Mouse (Mus musculus): ENCODE data around the gene Gpnmb.

Gpnmb gene

DNA sequence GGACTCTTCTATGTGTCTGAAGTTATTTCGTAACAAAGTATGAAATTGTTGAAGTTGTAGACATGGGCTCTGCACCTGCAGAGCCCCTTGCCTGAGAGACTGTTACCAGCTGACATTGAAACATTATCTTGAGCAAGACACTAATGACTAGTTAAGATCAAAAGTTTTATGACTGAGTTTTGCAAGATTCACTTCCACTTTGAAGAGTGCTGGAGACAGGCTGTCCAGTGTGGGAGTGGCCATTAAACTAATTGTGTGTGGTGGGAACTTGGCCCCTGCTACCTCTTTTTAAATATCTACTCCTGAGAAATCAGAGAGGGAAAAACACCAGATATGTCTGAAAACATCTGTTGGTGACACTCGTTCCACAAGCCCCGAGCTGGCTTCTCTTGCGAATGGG, 5.1 kb upstream of the Gpnmb start:
- no peak for DNase-seq (ENCODE audit: low read depth)

DNA sequence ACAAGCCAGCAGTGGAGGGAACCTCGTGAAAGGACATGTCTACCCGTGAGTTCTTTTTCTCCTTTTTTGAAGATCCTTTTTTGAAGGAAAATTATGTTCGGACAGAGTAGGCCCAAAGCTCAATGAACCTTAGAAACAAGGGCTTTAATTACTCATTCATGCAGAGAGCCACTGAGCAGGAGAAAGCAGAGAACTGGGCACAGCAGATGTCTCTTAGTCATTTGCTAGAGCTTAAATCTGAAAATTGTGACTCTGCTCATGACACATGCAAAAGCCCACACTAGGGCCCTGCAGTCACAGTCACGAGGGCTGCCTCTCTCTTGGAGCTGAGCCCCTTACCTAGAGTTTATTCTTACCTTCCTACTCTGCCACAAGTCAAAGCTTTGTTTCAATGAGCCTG, 3.6 kb upstream of the Gpnmb start:
- DNase-seq (ENCODE audit: low read depth) = no peak

DNA sequence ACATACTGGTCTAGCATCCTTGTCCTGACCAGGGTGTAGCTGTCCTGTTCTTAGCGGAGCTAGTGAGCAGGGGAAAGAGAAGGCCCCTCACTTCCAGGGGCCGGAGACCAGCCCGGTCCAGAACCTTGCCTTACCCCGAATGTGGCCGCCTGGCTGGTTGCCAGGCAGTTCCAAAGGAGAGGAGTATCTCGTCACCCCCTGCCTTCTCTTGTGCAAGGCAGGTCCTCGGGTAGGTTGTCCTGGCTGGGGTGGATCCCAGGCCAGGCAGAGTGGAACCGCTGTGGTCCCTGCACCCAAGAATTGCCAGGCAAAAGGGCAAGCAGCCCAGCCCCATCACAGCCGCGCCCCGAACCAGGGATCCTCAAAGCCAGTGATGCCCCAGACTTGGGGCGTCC, 919 bp downstream of the Gpnmb start:
- peak; percentile 36 for DNase-seq (ENCODE audit: low read depth)

DNA sequence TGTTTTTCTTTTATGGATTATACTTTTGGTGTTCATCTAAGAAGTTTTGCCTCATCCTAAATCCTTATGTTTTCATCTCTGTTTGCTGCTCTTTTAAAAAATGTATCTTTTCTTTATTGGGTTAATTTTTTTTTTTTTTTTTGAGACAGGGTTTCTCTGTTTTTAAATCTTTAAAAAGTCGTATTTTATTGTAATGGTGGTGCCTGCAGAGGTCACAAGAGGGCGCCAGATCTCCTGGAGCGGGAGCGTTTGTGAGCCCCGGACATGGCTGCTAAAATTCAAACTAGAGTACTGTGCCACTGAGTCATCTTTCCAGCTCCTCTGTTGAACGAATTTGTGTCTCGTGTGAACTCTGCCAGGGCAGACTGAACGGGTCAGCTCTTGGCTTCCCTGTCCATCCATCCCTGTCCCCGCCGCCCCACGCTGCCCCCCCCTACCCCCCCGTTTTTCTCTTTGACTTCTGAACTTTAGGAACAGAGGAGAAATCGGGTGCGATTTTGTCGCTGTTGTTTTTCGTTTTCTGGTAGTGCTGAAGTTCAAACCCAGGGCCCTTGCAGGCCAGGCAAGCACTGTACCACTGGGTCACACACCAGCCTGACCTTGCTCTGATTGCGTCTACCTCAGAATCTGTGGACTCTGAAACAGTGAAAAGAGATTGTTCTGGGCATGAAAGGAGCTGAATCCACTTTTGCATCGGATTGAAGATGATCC, 3.3 kb downstream of the Gpnmb start:
- peak; percentile 92 for DNase-seq (ENCODE audit: low read depth)

DNA sequence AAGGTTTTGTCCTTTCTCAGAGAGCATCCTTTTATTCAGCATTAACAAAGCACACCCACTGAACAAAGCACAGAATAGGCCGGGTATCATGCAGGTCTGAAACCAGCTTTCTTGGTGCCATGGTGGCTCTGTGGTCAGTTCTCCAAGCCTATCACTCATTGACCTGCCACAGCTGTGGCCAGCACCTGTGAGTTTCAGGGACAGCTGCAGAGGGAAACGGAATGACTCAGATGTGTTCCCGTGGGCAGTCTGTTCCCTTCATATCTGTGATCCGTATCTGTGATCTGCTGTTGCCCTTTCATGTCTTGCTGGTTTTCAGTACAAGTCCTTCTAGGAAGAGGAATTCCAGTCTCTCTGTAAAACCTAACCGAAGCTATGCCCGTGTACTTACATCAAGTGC, 10.2 kb downstream of the Gpnmb start:
- DNase-seq (ENCODE audit: low read depth) = no peak

DNA sequence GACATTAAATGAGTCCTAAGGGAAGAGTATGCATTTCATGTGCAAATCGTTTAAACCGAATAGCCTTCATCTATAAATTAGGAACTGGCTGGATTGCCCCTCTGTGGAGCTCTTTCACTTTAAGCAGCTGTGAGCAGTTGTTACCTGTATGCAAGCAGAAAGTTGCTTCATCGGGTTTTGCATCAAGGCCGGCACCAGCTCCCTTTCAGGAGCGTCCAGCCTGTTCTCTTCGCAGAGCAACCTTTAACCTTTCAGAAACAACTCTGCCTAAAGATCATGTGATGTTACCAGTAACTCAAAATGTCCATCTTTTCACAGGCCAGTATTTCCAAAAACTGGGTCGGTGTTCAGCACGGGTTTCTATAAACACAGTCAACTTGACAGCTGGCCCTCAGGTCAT, 10.6 kb downstream of the Gpnmb start:
- no peak for DNase-seq (ENCODE audit: low read depth)

DNA sequence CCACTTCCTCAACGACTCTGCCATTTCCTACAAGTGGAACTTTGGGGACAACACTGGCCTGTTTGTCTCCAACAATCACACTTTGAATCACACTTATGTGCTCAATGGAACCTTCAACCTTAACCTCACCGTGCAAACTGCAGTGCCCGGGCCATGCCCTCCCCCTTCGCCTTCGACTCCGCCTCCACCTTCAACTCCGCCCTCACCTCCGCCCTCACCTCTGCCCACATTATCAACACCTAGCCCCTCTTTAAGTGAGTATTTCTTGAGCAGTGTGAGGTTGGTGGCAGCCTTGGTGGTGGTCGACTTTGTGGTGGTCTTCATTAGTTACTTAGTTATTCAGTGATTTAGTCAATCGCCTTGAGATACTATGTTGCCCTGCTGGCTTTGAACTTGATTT, 11.5 kb downstream of the Gpnmb start:
- DNase-seq (ENCODE audit: low read depth) = no peak

DNA sequence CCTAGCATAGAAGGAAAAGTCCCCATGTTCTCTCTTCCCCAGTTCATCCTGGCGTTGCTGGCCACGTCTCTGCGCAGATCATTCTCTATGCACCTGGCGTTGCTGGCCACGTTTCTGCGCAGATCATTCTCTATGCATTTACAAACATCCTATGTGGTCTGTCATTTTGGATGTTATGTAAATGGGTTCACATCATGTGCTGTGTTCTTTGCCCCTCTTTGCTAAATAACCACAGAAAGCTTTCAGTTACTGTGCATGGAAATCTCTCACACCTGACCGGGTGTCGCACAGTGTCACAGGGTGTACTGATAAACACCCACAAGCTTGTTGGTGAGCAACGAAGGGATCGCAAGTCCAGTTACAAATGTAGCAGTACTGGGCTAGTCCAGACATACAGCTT, 12.0 kb downstream of the Gpnmb start:
- no peak for DNase-seq (ENCODE audit: low read depth)

DNA sequence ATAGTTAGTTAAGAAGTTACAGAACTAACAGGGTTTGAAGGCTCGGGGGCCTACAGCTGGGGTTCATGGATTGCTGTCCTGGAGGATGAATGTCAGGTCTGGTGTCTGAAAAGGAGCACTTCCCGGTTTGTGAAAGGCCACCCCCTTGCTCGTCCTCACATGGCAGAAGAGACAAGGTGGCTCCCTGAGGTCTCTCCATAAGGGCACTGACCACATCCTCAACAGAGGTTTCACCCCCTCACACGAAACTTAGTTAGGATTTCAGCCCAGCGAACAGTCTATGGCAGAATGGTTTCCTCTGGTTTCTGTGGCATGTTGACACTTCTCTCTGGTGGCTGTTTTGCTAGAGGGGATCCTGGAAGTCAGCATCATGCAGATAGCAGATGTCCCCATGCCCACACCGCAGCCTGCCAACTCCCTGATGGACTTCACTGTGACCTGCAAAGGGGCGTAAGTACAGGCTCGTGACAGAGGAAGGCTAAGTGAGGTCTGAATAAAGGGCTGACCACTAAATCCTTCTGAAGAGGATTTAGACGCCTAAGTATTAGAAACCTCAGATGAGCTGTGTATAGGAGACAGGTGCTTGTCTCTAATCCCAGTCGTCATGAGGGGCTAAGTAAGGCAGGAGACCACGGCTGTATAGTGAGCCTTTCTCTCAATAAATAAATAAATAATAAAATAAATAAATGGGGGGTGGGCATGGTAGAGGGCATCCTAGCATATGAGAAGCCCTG, 14.5 kb downstream of the Gpnmb start:
- DNase-seq (ENCODE audit: low read depth) = no peak

DNA sequence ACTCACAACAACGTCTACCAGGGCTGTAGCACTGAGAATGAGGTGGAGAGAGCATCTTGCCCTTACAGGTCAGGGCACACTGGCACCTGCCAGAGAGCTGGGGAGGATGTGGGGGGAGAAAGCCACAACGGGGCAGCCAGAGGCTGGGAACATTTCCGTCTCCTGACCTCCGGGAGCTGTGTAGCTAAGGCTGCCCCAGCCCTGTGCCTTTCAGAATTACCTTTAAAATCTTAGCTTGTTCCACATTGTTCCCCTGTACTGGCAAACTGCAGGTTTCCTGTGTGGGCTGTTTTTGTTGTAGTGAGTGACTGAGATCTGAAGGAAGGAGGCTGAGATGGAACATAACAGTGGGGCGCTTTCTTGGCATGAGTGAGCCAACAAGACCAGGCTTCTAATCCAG, 15.8 kb downstream of the Gpnmb start:
- DNase-seq (ENCODE audit: low read depth) = no peak

DNA sequence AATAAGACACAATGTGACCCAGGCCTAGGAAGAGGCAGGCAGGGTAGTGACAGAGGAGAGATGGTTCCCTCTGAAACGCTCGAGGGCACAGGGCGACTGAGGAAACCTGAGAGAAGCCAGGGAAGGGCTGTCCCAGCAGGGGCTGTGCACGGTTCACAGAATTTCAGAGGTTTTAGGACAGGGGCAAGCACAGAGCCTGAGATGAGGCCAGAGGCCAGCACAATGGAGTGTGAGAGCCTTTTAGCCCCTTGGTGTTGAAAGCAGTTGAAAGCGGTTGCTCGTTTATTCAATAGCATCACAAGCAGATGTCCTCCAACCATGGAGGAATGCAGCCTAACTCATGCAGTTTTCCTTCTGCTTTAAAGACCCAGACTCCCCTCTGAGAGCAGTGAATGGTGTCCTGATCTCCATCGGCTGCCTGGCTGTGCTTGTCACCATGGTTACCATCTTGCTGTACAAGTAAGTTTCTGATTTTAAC, 18.9 kb downstream of the Gpnmb start:
- no peak for DNase-seq (ENCODE audit: low read depth)

DNA sequence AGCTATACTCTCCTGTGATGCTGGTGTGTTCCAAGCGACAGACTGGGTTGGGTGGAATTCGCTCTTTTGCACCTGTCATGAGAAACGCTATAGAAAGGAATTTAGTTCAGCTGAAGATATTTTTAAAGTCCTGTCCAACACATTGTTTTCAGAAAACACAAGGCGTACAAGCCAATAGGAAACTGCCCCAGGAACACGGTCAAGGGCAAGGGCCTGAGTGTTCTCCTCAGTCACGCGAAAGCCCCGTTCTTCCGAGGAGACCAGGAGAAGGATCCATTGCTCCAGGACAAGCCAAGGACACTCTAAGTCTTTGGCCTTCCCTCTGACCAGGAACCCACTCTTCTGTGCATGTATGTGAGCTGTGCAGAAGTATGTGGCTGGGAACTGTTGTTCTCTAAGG, 19.7 kb downstream of the Gpnmb start:
- DNase-seq (ENCODE audit: low read depth) = no peak

DNA sequence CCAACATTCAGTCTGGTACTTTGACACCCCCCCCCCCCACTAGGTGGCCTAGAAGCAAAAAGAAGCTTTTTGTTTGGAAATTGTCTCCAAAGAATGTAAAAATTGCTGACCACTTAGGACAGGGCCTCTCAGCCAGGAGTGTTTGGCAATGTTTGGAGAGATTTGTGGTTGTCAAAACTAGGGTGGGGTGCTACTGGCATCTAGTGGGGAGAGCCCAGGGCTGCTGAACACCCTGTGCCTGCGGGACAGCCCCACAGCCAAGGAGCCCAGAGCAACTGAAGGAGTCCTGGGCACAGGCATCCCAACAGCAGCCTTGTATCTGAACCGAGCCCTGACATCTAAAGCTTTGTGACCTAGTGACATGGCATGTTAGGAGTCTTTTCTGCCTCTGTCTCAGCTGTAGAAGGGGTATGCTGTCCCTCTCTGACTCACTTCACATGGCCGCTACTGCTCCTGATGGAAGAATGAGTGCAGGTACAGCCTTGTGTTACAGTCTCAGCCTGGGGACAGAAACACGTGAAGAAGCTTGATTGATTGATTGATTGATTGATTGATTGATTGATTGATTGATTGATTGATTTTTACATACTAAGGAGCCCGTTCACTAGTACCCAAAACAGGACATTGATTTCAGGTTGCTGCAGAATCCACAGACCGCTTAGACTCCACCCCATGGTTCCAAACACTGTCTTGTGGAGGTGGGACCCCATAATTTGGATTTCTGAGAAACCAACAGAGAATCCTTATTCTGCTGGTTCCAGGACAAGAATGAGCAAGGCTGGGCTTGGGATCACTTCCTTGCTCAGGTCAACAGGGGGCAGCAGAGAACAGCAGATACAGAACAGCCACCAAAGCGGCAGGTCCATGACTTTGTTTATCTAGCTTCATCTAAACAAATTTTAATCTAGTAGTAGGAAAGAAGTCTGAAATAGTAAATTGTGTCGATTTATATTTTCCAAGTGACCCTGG, 21.0 kb downstream of the Gpnmb start:
- peak; percentile 90 for DNase-seq (ENCODE audit: low read depth)

DNA sequence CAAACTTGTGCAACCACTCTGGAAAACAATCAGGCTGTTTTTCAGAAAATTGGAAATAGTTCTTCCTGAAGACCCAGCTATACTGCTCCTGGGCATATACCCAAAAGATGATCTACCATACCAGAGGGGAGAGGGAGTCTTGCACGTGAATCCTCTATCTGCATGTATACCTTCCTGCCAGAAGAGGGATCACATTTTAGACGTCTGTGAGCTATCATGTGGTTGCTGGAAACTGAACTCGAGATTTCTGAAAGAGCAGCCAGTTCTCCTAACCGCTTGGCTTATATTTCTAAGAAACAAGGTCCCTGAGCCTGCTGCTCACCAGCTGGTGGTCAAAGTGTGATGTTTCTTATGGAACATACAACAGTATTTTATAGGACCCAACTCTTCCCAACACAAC, 32.0 kb downstream of the Gpnmb start:
- DNase-seq (ENCODE audit: low read depth) = peak; percentile 32

DNA sequence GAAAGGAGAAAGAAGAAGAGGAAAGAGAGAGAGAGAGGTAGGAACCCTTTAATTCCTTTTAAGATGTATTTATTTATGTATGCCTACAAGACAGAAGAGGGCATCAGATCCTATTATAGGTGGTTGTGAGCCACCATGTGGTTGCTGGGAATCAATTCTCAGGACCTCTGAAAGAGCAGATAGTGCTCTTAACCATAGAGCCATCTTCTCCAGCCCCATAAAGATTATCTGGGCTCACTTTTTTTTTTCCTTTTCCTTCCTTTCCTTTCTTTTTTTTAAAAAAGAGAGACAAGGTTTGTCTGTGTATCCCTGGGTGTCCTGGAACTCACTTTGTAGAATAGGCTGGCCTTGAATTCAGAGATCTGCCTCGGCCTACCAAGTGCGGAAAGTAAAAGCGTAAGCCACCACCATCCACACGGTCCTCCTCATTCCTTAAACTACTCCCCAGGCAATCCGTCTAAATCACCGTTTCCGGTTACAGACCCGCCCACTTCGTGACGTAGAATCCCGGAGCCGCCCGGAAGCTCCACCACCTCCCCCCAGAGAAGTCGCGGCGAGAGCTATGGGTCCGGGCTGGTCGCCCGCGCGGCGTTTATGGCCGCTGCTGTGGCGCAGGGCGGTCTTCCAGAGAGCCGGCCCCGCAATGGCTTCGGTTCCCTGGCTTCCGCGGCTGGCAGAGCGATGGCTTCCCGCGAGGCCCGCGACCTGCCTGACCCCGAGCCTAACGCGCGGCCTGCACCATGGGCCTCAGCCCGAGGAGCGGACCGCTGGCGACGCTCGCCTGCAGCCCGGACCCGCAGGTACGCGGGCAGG, 37.2 kb downstream of the Gpnmb start, which contains the start of gene Malsu1:
Gene Malsu1, plus strand, starts transcription at position 492 of the 813 bp plus-strand sequence.
- DNase-seq (ENCODE audit: low read depth) = peak; percentile 97

DNA sequence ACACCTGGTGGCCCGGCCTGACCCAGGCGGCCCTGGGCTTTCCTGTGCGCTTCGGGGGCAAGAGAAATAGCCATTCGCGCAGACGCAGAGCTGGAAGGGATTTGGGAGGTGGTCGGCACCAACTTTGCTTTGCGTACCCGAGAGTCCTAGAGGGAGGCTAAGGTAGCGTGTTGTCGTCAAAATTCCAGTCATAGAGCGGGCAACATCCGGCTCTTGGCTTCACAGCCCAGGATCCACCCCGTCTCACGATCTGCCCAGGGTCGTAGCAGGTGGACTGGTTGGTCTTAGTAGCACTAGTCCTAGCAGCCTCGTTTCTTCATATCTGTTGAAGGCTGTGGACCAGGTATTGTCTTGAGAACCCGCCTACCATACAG, 37.8 kb downstream of the Gpnmb start:
- DNase-seq (ENCODE audit: low read depth) = peak; percentile 36

DNA sequence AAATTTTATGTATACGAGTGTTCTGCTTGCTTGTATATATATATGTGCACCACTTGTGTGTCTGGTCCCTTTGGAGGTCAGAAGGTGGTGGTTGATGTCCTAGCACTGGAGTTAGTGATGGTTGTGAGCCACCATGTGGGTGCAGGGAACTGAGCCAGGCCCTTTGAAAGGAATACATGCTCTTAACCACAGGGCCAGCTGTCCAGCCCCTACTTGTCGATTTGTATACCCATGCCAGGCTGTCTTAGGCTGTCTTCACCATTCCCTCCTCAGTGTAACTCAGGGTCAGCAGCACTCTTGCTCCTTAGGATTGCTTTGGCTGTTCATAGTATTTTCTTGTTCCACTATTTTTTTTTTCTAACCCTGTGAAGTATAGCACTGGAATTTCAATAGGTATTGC, 41.5 kb downstream of the Gpnmb start:
- DNase-seq (ENCODE audit: low read depth) = no peak

DNA sequence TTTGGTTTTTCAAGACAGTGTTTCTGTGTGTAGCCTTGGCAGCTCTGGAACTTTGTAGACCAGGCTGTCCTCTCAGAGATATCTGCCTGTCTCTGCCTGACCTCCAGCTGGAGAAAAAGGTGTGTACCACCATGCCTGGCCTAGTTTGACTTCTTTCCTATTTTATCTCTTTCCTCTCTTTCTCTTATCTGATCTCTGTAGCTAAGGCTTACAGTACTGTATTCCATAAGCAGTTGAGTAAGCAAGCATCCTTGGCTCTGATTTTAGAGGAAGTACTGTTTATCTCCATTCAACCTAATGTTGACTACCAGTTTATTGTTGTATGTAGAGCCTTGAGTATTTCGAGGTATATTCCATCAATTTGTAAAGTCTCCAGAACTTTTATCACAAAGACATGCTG, 43.0 kb downstream of the Gpnmb start:
- DNase-seq (ENCODE audit: low read depth) = no peak

DNA sequence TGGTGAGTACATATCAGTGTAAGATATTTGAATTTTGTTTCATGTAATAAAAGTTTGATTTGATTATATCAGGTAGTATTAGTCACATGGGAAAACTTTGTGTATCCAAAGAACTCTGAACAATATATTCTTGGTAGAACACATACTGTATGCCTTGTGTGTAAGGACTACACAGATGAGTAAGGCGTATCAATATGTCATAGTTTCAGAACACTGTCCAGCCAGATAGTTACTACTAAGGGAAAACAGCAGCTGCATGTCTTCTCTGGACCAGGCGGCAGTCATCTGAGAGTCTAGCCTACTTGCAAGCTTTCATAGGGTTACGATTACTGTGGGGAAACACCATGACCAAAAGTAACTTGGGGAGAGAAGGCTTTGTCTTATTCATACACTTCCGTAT, 46.7 kb downstream of the Gpnmb start:
- no peak for DNase-seq (ENCODE audit: low read depth)

DNA sequence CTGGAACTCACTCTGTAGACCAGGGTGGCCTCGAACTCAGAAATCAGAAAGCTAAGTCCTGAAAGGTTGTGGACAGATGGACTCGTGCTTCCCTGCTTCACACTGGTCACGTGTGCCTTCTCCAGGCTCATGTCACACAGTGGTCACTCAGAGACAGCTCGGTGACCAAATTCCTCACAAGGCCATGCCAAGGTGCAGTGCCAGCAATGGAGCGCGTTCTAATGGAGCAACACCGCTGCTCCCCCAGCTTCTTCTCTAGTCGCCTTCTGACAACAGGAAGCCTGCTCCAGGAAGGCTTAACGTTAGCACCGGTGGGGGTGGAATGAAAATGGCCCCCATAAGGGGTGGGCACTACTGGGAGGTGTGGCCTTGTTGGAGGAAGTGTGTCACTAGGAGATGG, 58.6 kb downstream of the Gpnmb start:
- no peak for DNase-seq (ENCODE audit: low read depth)

DNA sequence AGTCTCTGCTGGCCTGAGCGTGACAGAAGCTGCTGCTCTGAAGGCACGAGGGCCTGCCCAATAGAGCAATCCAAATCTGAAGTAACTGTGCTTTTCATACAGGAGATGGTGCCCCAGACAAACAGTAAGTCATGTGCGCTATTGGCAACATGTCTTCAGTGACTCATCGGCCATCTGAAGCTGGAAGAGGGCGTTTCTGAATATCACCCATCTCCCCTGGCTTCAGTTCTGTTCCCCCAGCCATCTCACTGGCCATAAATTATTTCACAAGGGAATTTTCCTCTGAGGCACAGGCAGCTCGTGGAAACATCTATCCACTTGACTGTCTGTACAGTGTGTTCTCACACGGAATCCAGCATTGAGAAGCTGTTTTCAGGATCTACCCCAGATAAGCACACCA, 60.1 kb downstream of the Gpnmb start:
- peak; percentile 95 for DNase-seq (ENCODE audit: low read depth)

Measured in NIH3T3 (cell line).